Mouse (Mus musculus): ENCODE measurements at regions not wholly inside any gene's neighbourhood (a gene's known extent, or its start where the extent isn't known, plus 50 kb on each side); places are given as distances from the start of the nearest gene placed in this dataset.
A peak's percentile ranks its signal among the peaks of the same experiment; 100 is the strongest.

GRCm38 (mm10) chr11:35065959-35066414 lies 55.0 kb upstream of the Slit3 start:
- DNase-seq (ENCODE audit: low read depth, low spot score): no peak

DNA sequence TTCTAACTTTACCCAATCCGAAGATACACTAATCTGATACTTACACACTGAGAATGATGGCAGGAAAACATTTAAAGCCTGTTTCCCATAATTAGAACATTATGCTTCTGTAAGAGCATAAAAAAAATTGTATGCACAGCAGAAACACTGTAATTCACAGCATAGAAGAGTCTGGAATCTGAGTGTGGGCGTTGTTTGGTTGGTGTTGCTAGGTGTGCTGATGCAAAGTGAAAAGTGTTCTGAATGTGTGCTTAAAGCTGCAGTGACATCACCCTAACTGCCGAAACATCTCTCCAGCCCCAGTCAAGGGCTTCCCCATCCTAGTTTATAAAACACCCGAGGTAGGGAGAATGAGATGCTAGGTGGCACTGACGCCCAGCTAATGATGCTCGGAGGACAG lies 63.2 kb upstream of the Slit3 start:
- peak; percentile 69 for DNase-seq (ENCODE audit: low read depth, low spot score)

DNA sequence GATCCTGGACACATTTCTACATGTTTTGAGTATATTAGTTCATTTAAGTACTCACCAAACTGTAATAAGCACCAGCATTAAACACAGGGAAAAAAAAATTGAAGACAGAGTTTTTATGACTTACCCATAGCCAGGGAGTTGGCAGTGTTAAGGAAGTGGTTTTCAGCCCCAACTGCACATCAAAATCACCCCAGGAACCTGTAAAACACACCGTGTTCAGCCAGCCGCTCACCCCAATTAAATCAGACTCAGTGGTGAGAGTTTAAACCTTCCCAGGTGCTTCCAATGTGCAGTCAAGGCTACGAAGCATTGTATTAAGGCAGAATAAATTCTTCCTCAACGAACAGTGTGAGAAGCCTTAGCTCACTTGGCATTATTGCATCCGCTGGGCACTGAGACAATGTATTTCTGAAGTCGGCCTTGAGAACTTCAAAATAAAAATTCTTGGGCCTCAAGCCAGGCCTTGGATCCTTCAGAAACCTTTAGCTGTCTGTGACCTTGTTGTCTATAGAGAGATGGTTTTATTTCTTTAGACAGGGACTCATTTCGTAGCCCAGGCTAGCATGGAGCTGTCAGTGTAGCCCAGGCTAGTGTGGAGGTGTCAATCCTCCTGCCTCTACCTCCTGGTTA lies 65.4 kb upstream of the Slit3 start:
- DNase-seq (ENCODE audit: low read depth, low spot score): no peak

GRCm38 (mm10) chr11:35053613-35053950 lies 67.4 kb upstream of the Slit3 start:
- no peak for DNase-seq (ENCODE audit: low read depth, low spot score)

DNA sequence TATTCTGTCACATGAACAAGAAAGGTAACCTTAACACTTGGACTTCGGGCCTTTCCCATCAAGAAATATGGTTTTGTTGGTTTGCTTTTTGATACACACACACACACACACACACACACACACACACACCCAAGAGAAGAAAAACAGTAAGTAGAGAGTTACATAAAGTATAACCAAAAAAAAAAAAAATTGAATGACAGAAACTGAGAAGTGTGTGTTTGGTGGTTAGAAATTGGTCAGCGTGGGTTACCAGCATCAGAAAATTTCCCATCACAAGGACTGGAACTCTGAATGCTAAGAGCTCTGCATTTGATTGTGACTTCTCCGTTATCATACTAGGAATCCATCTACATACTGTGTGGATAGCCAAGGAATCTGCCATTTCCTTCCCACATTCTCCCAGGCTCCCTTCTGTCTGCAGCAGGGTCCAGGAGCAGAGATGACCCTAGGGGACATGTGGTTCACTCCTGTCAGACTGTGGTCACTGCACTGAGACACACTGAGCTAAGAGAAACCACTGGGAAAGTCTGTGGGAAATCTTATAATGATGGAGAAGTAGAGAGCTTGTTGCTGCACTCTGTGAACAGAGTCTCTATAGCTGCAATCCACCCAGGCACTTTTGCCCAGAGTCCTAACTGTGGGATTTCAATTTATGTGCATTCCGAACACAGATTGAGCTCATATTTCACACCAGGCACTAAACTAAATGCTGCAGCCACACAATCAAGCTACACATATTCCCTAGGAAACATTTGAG lies 68.0 kb upstream of the Slit3 start:
- DNase-seq (ENCODE audit: low read depth, low spot score): no peak

DNA sequence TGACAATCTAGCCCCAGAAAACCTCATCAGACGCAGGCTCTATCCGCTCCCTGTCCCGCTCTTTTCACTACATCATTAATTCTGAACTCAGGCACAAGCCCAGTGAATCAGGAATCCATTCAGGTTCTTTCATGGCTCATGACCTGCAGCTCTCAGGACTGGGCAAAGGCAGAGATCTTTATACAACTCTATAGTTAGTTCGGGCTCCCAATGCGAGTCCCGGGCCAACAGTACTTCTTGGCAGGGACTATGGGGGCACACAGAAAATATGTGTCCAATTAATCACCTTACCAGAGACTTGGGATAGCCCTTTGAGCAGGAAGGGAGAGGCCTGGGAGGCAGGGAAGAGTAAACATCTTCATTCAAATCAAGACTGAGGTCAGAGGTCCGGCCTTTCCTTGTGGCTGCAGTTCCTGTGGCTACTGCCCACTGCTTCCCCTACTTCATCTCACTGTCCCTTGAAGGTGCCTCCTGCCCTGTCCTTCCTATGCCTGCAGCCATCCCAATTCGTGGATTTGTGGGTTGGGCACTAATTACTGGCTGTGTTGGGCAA lies 71.3 kb upstream of the Slit3 start:
- no peak for DNase-seq (ENCODE audit: low read depth, low spot score)

GRCm38 (mm10) chr11:35044659-35045058 lies 76.4 kb upstream of the Slit3 start:
- no peak for DNase-seq (ENCODE audit: low read depth, low spot score)

DNA sequence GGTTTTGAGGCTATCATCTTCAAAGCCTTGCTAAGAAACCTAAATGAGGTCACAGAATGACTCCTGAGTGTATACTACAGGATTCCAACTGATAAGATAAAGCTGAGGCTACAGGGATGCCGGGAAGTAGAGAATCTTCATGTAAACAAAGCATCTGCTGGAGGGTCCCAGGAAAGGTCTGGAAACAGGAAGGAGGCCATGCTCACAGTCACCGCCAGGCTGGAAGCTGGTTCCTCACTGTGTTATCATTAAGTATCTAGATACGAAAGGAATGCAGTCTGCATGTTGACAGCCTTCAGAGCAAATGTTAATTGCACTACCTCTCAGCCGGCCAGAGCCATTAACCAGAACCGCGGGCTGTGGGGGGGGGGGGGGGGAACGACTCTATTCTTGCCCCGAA lies 96.6 kb upstream of the Slit3 start:
- no peak for DNase-seq (ENCODE audit: low read depth, low spot score)

DNA sequence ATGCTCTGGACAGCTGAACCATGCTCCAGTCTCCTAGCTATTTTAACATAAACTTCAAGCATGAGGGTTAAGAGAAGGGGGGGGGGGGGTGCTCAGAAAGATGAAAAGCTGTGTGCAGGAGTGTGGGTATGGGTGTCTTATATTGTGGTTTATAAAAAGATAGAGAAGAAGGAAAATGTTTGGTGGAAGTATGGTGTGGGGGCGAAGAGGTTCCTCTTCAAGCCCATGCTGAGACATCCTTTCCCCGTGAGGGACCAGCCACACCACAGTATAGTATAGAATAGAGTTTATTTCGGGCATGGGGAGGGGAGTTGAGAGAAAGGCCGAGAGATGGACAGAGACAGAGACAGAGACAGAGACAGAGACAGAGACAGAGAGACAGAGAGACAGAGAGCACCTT lies 97.2 kb upstream of the Slit3 start:
- no peak for DNase-seq (ENCODE audit: low read depth, low spot score)

DNA sequence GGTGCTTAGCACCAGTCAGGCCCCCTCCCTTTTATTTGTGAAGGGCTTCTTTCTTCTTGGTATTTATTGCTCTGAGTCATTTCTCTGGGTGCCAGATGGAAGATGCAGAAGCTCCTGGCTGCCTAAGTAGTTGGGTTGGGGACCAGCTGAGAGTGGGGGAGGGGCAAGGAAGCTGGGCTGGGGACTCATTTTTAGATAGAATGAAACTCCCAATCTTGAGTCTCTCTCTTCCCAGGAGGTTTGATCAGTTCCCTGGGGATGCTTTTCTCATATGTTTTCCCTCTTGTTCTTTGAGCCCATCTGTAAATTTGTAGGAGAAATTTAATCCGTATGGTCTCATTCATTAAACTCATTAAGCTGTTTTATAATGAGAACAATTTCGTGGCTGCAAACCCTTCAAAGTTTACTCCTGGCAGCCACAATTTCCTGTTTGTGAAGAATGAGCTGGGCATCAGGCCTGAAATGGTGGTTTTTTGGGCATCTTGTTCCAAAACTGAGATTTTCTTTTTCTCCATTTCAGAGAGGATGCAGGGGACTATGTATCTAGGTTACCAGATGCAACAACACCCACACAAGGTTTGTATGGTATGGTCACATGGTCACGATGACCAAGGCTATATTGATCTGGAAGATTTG lies 98.9 kb upstream of the Slit3 start:
- peak; percentile 71 for DNase-seq (ENCODE audit: low read depth, low spot score)

- no peak for DNase-seq (ENCODE audit: low read depth, low spot score)
These were observed 104.0 kb upstream of the Slit3 start for GRCm38 (mm10) chr11:35016998-35017397.

GRCm38 (mm10) chr11:35011521-35012476 lies 109.2 kb upstream of the Slit3 start:
- peak; percentile 82 for DNase-seq (ENCODE audit: low read depth, low spot score)

DNA sequence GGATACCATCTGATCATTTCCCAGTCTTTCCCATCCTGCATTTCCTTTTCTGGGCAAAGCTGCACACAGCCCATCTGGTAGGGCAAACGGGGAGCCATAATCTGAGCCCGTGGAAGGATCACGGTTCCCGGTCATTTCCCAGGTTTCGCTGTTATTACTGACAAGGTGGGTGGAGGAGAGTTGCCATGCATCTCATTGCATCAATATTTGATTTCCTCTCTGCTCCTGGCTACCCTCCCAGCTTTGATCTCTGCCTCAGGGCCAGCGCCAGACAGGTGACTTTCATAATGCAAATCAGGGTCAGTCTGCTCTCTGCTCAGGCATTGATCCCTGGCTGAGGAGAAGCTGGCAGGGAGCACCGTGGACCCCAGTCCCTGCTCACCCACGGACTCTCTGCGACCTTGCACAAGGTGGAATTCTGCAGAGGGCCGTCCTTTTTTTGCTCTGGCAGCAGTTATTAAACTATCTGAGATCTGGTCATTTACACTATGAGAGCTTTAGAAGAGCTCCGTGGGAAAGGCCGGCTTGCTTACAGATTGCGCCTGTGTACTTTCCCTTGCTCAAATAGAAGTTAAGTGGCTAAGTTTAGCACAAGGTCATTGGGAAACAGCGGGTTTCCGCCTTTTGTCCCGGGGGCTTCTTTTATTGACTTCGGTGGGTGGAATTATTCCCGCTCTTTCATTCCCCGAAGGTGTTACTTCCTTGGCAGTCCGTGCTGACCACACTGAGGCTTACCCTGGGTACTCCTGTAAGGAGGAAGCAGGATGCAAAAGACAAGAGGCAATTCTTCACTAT lies 114.1 kb upstream of the Slit3 start:
- no peak for DNase-seq (ENCODE audit: low read depth, low spot score)

DNA sequence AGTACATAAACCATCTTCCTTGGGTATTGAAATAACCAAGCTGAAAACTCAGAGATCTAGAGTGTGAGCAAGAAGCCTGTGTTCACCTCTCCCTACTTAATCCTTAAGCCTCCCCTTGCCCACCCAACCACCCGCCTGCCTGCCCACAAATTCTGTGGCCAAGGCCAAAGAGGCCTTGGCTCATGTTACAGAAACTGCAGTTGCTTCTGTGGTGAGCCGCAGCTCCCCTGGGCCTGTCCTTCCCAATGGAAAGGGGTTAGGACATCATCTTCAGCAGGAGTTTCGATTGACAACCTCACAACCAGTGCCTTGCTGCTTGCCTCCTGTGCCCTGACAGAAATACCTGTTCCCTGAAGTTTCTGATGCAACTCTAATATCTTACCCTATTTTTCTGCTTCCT lies 115.9 kb upstream of the Slit3 start:
- DNase-seq (ENCODE audit: low read depth, low spot score): no peak

DNA sequence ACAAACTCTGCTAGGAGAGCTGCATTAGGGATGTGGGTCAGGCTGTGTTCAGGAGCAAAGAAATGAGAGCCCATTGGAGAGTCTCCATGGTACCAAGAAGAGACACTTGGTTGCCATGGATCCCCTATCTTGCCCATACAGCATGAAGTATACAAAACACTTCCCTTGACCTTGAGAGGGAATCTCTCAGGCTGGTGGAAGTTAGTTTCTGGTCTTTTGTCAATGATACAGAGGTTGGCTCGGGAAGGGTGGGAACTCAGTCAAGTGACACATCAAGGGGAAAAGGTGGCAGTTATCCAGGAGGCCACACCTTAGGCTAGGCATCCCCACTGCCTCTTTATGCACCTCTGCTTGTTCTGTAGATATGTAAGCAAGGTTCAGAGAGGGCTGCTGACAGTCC lies 116.6 kb upstream of the Slit3 start:
- DNase-seq (ENCODE audit: low read depth, low spot score): no peak

GRCm38 (mm10) chr11:35003956-35004355 lies 117.1 kb upstream of the Slit3 start:
- DNase-seq (ENCODE audit: low read depth, low spot score): no peak

DNA sequence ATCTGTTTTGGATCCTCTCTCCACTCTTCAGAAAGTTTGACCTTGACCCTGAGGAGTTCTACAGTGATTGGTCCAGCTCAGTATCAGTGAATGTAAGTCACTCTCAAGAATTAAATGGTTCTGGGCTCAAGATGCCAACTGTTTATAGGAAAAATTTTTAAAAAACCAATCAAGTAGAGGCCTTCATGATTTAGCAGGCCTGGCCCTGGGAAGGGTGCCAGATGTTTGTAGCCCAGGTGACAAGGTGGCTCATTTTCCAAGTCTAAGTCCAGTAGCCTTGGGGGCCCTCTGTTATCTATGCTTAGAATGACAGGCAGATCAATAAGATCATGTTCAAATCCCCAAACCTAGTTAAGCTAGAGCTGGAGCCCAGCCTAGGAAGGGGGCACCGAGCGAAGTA lies 123.1 kb upstream of the Slit3 start:
- no peak for DNase-seq (ENCODE audit: low read depth, low spot score)

DNA sequence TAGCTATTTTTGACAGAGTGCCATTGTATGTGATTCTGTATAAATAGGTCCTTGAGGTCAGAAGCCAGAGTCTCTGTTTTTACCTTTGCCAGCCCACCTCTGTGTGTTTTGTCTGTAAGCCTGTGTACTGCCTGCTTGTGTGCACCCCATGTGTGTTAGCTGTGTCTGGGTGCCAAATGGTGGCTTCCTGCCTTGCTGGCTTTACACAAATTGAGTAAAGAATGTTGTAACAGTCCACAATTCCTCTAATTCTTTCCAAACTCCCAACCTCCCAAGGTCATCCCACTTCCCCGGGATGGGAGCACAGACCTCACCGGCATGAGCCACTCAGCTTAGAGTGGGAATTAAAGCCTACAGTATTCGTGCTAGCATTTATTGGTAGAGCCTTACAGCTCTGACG lies 125.5 kb upstream of the Slit3 start:
- no peak for DNase-seq (ENCODE audit: low read depth, low spot score)

GRCm38 (mm10) chr11:34982775-34983457 lies 138.1 kb upstream of the Slit3 start:
- no peak for DNase-seq (ENCODE audit: low read depth, low spot score)

- DNase-seq (ENCODE audit: low read depth, low spot score): no peak
These were observed 140.8 kb upstream of the Slit3 start for GRCm38 (mm10) chr11:34980210-34980609.
